Mouse (Mus musculus) frontal cortex, postnatal 36 days (tissue): ENCODE data around the gene Oog2.
"Not testable (repeated sequence)": the region's sequence is repeated elsewhere in the genome, so short reads cannot be mapped to it uniquely, and the experiment has no call there.

Experiments
- DNase-seq, 2 experiments: peaks; one replicate each; pipeline ENCODE4 v3.0.0; 2022; ENCODE audit warnings: low spot score in 2 of 2

Oog2 gene

GRCm38 (mm10) chr4:144190419-144190818 is at the start of gene Oog2:
TSS of gene Oog2 (plus strand) at chr4:144190719.
- DNase-seq, result no peak

GRCm38 (mm10) chr4:144162563-144162962 is 28.0 kb upstream of the Oog2 start, which contains the start of gene Oog3:
TSS of gene Oog3 (minus strand) at chr4:144162663.
- DNase-seq, result no peak

- not testable (repeated sequence) for DNase-seq
These were observed 22.7 kb downstream of the Oog2 start, which contains the start of gene C87977 for GRCm38 (mm10) chr4:144213218-144213617. TSS of gene C87977 (minus strand) at chr4:144213318.
